Mouse (Mus musculus) layer of hippocampus, adult 9-10 months (tissue): ENCODE measurements around the gene Snd1.

ENCODE experiments used
- DNase-seq: peaks from one replicate; pipeline ENCODE4 v3.0.0; 2022; ENCODE audit warnings: low spot score

Snd1 gene

DNA sequence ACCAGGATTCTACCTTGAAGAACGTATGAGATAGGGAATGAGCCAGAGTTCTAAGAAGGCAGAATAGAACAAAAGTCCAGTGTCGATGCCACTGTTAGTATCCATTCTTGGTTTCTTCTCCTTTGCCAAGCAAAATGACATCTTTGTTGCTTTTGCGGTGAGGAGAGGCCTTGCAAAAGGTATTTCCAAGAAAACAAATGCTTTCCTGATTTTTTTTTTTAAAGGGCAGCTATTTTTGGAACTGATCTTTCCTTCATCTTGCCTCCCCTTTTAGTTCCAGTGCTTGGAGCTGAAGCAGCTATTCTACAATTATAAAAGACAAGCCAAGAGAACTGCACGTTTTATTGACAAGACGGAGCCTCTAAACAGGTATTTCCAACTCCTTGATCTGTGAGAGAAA lies at the start of gene Snd1:
Gene Snd1, plus strand, starts transcription at position 301 of the 400 bp plus-strand sequence.
- DNase-seq = no peak

DNA sequence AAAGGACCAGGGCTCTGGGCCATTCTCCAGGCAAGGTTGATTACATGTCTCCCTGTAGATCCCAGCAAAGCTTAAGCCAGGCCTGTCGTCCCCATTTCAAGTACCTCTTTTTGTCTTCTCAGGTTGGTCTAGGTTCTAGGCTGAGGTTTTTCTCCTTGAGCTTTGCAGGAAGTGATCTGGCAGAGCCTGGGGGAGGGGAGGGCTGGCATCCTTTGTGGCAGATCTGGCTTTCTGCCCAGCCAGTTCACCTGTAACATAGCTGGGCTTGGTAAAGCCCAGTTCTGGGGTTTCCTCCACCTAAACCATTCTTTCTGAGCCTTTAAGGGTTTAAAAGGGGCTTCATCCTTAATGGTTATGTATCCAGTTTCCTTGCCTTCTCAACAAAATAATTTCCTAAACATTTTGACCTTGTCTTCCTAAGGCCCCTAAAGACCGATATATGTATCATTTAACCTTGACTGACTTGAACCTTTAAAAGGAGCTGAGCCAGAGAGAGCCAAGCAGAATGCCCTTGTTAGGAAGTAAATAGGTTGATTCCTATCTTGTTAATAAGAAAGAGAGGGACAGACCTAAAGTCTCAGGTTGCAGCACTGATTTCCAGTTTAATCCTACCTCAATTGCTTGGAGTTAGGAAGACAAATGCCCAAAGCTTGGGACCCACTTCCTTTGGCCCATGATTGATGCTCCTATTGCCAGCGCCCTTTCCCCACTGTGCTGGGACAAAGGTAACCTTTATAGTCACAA lies 47.7 kb upstream of the Snd1 start, which contains the start of gene Fscn3:
Gene Fscn3, plus strand, starts transcription at position 694 of the 744 bp plus-strand sequence.
- DNase-seq = no peak

DNA sequence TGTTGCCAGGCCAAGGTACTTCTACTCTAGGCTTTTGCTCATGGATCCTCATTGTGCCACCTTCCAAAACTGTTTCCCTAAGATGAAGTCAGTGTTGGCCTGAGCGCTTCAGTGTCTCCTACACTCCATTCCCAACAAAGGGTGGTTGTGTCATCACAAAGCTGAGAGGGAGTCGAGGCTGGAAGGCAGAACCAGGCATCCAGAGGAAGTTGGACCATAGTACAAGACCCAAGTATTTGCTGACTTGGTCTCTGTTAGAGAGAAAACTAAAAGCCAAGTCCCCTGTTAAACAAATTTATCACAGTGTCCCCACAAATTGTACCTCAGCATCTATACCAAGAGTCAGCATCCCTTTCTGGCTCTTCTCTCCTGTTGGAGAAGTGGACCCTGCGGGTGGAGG lies 46.6 kb upstream of the Snd1 start, which contains the start of gene Gcc1:
Gene Gcc1, minus strand, starts transcription at position 101 of the 400 bp plus-strand sequence.
- DNase-seq = no peak

DNA sequence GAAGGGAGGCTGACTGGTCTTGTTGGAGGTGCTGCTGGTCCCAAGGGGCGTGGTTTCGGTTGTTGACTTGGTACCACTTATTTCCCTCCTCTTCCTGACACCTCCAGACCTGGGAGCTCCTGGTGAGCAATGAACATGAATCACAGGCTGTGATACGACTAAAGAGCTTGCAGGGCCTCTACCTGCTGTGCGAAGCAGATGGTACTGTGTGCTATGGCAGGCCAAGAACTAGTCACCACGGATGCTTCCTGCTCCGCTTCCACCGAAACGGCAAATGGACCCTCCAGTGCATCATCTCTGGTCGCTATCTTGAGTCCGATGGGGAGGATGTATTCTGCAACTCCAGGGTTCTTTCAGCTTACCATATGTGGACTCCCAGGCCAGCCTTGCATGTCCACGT lies 45.1 kb upstream of the Snd1 start:
- no peak for DNase-seq

DNA sequence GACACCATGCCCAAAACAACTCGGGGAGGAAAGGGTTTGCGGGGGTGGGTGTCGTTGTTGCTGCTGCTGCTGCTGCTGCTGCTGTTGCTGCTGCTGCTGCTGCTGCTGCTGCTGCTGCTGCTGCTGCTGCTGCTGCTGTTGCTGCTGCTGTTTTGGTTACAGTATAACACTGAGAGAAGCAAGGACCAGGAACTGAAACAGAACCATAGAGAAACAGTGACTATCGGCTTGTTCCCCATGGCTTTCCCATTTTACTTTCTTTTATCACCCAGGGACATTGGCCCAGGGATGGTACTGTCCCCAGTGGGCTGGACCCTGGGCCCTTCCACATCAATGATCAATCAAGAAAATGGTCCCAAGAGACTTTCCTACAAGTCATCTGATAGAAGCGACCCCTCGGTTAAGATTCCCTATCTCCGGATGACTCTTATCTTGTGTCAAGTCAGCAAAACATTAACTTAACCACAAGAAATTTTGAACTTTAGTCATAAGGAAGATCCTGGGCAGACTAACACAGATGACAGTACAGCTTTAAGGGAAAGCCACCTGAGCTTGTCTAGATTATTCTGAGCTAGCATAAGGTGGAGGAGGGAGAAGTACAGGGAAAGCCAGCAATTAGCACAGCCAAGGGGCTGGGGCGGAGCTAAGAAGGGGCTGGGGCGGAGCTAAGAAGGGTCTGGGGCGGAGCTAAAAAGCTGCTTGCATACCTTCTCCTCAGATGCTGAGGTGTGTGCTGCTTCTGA lies 44.0 kb upstream of the Snd1 start:
- DNase-seq = no peak

- no peak for DNase-seq
These were observed 43.4 kb upstream of the Snd1 start for GRCm38 (mm10) chr6:28431538-28431855.

DNA sequence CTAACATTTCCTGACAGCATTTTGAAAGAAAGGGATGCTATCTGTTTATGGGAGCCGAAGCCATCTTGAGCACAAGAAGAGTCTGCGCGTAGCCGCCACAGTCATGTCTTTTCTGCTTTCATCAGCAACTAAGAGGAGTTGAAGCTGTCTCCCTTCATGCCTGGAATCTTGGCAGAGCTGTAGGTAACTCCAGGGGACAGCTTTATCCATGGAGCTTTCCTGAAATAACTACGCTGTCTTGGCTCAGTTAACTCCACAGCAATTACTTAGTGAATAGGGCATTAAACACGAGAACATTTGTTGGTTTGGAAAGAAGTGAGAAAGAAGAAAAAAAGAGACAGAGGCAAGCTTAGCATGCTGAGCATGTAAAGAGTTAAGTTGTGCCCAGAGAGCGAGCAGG lies 27.0 kb upstream of the Snd1 start:
- no peak for DNase-seq

DNA sequence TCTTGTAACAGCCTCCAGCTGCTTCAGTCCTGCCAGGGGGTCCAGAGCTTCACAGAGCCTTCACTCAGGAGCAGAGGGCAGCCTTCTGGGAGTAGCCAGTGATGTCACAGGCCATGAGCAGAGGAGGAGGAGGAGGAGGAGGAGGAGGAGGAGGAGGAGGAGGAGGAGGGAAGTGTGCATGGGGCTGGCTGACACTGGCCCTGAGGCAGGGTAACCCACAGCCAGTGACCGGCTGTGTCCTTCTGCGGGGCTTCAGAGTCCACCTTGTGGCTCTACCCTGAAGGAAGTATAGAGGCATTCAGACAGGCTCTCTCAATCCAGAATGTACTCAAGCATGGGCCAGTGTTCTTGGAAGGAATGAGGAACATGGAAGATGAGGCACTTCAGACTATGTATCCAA lies 25.7 kb upstream of the Snd1 start, which contains the start of gene Pax4:
Gene Pax4, minus strand, starts transcription at position 101 of the 400 bp plus-strand sequence.
- DNase-seq = no peak

DNA sequence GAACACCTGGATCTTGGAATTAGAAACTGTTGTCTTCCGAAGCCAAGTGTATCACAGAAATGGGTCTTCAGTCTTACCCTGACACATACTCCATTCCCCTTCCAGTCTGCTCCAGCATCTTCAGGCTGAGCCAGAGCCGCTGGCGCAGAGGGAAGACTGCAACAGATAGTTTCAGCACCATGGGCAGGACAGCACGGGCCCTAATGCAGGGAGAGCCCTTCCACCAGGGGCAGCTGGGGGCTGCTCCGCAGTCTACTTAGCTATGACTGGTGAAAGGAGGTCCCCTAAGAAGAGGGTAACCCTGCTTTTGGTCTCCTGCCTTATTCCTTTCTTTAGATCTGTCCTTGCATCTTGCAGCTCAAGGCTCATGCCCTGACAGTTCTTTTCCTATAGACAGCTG lies 24.5 kb upstream of the Snd1 start:
- DNase-seq = no peak

GRCm38 (mm10) chr6:28450977-28451376 lies 24.0 kb upstream of the Snd1 start:
- DNase-seq = no peak

DNA sequence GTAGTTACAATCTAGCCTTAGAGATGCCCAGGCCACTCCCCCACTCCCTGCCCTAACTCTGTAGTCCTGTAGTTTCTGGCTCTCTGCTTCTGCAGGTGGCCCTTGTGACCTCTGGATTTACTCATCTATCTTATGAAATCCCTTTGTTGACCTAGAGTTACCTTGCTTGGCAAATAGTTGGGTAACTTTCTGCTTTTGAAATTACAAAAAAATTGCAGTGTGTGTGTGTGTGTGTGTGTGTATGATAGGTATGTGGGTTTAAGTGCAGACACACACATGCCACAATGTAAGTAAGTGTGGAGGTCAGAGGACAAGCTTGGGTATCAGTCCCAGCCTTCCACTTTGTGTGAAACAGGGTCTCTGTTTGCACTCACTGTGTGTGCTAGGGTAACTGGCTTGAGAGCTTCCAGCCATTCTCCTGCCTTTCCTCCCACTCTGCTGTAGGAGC lies 15.7 kb upstream of the Snd1 start:
- DNase-seq = no peak

DNA sequence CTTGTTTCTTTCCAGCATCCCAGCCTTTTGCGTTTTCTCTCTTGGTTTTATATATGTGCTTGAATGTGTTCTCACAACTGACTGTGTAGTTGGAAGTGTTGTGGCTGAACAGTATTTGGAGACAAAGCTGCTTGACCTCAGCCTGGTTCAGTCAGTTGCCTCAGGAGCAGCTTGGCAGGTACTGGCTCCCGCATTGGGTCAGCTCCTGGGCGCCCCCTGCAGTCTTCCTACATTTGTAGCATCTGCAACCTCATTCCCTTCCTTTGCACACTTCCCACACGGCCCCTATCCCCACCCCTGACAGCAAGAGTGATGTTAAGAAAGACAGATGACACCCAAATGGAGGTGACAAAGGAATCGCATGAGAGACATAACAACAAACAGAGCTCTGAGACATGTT lies 14.4 kb upstream of the Snd1 start:
- DNase-seq = peak; percentile 20

- no peak for DNase-seq
These were observed 10.3 kb upstream of the Snd1 start for GRCm38 (mm10) chr6:28464630-28465029.

DNA sequence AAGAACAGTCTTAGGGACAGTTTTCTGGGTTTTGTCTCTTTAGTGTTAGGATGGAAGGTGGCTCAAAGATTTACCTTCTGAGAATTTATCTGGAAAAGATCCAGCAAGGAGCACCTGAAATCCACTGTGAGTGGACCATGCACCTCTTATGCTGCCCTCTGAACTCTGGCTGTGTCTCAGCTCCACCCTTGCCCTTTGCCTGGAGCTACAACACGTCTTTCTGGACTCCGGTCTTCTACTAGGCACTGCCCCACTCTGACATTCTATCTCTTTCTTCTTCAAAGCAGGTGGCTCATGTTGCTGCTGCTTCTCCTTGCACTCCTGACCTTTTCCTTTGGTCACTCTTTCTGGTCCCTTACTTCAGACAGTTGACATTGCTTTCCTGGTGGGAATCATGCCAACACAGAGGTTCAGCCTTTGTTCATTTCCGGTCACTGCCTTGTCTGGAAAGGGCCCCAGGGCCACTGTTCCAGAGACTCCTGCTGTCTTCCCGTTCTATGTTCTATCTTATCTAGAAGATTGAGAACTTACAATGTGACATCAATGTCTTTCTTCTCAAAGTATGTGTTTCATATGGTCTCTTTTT lies 4.8 kb upstream of the Snd1 start:
- no peak for DNase-seq

DNA sequence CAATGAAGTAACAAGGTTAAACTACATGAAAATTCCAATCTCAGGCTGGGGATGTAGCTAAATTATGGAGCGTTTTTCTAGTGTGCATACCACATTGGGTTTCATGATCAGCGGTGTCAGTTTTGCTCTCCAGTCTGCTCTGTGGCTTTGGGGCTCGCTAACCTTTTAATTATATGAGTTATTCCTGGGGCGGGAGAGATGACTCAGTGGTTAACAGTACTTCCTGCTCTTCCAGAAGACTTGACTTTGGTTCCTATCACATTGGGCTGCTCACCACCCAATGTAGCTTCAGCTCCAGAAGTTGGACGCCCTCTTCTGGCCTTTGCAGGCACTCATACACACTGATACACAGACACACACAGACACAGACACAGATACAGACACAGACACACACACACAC lies 4.3 kb upstream of the Snd1 start:
- DNase-seq = no peak

DNA sequence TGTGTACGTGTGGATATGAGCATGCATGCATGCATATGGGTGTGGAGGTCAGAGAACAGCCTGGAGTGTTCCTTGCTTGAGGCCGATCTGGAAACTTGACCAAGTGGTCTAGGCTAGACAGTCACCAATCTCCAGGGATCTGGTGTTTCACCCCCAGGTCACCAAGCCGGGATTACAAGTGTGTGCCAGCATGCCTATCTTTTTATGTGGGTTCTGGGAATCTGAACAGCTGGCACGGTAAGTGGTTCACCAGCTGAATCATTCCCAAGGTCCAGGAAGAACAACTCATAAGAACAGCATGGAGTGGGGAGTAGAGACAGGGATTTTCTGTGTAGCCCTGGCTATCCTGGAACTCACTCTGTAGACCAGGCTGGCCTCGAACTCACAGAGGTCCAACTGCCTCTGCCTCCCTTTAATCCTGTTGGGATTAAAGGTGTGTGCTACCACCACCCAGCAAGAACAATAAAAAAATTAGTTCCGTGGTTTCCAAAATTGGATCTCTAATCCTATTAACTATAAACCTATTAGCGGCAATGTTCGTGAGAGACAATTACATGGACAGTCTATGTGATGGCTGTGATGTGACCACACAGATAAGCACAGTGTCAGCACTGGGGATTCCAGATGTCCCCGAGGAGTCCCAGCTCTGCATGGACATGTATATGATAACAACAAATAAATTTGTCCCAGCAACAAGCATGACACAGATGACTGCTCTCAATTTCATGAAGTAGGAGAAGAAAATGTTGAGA lies 3.5 kb upstream of the Snd1 start:
- no peak for DNase-seq

GRCm38 (mm10) chr6:28474211-28474610 lies 728 bp upstream of the Snd1 start:
- DNase-seq = no peak

DNA sequence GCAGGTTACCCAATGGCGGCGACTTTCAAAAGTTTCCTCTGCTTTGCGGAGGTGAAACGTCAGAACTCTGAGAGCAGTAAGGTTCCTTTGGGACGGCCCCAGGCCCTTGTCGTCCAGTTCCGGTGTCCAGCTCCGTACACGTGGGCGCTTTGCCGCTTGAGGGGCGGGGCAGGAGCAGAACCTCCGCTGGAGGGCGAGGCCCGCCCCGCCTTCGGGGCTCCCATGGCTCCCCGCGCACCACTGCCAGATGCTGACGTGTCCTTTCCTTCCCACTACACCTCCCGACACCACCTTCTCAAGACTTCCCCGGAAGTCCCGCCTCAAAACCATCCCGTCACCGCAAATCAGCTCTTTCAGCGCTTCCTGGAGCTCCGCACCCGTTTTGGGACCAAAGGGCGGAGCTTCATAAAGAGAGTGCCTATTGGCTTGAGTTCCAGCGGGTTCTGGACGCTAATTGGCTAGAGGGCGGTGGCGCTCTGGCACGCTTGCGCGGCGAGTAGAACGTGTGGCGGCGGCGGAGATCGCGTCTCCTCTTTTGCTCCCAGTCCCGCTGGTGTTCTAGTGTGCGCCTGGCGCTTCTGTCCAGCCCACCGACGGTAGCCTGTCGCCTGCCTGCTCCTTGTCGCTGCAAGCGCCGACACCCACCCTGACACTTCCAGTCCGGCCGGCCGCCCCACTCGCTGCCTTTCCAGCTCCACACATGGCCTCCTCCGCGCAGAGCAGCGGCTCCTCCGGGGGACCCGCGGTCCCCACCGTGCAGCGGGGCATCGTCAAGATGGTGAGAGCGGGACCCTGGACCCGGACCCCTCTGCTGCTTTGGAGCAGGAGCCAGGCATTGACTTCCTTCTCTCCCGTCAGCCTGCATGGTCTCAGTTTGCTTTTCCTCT lies 5.2 kb downstream of the Snd1 start:
- DNase-seq = peak; percentile 97

DNA sequence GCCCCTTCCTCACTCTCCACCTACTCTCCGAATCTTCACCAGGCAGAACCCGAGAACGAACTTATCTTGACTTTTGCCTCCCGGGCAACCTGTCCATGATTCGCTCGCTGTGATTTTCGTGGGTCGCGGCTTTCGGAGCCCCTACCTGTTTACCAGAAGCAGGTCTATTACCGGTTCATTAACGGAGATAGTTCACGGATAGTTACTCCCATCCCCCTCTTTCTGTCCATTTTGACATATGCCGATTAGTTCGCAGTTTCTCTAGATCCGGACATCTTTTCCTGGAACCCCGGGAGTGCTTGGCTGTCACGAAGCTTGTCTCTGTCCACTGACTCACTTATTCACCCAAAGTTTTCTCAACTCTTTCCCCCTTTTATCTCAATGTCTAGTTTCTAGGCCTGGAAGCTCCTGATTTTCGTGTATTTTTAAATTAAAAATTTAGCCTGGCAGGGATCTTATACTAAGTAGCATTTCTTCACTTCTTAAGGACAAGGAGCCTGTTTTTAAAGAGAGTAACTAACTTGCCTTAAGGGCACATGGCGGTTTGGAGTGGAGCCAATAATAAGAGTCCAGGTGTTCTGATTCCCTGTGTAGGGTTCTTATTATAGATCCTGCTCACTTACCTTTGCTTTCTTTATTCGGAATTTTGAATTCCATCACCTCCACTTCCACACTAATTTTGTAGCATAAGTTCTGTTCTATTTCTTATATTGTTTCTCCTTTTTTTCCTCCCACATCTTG lies 6.0 kb downstream of the Snd1 start:
- DNase-seq = no peak

DNA sequence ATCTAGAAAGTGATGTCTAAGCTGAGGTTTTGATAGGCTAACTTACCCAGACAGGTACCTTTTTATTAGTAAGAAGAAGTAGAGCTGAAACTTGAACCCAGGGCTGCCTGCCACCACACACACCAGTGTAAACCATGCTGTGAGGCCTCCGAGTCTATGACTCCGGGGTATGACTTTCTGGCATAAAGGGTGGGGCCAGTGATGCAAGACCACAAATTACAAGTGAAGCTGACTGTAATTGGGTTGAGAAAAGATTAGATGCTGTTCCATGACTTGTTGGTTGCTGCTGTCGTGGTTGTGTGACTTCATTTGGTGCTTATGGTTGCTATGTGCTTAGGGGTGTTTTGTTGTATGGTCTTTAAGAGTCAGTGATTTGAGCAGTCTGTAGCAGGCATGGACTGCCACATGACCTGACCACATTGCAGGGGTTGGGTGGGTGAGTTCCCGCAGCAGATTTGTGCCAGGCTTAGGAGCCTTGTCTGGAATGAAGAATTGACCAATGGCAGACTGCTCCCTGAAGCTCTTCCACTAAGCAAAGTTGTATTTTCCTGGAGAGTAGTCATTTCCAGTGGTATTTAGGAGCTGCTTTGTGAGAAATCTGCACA lies 7.9 kb downstream of the Snd1 start:
- DNase-seq = no peak
